Mouse (Mus musculus) testis, postnatal 14 days (tissue): ENCODE data around the gene Ergic1.

Source experiments
- DNase-seq: peaks from one replicate; pipeline ENCODE4 v3.0.0; 2021; ENCODE audit warnings: low spot score

Ergic1 gene

DNA sequence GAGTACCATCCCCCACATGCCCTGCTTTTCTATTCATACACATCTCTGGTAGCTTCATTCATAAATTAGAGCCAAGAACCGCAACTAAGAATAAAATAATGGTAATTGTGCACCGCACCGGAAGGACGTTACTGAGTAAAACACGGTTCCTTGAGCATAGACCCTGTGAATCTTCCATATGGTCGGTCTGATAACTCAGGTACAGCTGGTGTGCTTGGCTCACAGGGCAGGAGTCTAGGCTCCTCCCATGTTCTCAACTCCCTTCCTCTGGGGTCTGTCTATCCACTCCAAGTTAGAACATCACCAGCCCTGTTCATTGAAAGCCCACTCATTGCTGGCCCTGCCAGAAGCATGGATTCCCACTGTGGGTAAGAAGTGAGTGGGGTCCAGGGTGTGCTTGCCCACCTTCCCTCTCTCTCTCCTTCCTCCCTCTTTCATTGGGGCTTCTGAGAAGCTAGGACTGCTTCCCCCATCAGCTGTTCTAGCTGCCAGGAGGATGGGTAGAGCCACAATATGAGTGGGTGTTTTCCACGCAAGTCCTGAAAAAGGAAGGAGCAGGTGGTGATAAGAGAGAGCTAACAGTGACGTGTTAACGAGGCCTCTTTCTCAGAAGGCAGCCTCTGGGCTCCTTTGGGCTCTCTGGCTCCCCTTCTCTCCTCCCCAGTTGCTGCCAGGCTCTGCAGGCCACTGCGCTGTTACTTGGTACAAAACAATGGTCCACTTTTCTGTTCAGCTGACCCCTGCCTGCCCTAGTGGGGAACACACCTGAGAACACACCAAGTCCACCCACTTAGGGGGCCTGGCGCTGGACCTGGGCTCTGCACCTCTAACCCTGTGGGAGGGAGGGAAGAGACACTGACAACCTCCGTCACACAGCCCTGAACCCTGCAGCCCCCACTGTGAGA, 14.7 kb downstream of the Ergic1 start:
- DNase-seq, result no peak

DNA sequence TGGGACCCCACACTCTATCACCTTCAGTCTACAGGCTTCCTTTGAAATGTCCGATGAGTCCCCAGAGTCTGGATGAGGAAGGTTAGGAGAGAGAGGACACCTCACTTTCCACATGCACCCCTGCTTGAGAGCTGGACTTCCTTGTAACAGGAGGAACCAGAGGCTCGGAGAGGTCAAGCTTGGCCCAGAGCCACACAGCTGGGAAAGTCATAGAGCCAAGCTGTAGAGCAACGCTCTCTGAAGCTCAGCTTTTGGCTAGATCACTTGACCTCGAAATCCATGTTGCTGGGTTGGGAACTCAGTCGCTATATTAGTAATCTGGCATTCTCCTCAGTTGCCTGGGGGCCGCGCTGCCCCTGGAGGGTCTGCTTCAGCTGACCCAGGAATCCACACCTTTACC, 15.5 kb downstream of the Ergic1 start:
- DNase-seq, result peak; percentile 42

DNA sequence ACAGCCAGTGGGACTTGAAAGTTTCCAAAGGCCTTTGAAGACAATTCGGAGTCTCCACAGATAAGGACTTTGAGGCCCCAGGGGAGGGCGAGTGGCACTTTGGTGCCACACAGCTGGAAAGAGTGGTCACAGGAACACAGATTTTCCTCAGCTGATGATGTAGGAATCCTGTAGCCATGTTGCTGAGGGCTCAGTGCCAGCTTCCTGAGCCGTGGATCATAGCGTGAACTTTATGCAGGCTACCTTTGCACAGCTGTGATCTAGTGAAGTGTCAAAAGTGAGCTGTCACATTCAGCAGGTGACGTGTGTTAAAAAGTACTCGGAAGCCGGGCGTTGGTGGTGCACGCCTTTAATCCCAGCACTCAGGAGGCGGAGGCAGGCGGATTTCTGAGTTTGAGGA, 16.0 kb downstream of the Ergic1 start:
- DNase-seq, result no peak

DNA sequence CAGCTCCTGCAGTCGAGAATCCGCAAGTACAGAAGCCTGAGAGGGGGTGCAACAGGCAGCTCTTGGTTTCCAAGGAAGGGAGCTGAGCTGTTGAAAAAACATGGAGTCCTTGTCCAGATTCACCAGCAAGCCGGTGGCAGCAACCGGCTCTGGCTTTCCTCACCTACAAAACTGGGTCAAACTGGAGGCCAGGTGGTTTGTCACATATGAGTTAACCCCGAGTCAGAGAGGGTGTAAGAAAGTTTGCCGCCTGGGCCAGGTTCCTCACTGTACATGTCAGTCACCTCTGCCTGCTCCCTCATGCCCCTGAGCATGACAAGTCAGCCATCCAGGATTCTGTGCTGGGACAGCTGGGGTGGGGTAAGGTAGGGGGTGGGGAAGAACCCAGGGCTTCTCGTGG, 16.9 kb downstream of the Ergic1 start:
- DNase-seq, result no peak

DNA sequence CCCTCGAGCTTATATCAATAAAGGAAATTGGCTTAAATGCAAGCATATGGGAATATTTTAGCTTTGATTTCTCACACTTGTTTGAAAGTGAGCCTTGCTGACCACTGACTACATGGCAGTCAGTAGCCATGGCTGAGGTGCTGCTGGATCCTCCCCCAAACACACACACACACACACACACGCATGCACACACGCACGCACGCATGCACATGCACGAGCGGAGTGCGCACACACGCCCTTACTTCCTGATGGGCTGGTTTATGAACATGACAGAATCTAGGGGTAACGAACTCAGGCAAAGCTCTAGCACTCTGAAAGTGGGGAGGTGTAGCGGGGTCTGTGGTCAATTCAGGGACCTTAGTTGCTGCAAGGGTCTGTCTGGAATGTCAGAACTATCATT, 17.5 kb downstream of the Ergic1 start:
- DNase-seq, result no peak

DNA sequence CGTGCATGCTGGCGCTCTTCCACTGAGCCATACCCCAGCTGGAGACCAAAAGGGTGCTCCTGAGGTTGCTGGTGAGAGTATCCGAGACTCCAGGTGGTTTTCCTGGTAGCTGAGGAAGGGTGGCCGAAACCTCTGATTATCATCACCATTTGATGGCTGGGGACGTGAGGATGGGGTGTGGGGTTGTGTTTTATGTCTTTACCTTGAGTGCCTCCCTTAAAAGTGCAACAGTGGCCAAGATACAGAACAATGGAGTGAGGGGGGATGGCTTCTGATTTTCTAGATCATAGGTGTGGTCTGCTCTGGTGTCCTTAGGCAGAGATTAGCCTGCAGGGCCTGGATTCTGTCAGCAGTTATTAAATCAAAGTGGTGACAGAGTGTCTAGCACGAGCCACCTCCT, 18.1 kb downstream of the Ergic1 start:
- no peak for DNase-seq

DNA sequence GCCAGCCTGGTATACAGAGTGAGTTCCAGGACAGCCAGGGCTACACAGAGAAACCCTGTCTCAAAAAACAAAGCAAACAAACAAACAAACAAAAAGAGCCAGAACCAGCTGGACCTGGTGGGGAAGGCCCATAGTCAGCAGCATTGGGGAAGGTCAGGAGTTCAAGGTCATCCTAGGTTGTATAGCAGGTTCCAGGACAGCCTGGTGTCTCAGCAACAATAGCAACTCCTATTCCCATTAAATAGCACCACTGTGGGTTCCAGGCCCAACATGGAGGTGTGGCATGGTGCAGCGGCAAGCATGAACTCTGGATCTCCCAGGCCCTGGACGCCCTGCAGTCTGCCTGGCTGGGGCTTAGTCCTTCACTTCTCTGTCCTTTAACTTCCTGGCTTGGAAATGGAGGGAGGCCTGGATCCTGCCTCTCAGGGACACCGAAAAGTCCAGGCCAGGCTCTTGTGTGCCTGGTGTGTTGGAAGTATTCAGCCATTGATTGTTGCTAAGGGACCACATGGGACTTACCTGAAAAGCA, 19.6 kb downstream of the Ergic1 start:
- DNase-seq, result no peak

DNA sequence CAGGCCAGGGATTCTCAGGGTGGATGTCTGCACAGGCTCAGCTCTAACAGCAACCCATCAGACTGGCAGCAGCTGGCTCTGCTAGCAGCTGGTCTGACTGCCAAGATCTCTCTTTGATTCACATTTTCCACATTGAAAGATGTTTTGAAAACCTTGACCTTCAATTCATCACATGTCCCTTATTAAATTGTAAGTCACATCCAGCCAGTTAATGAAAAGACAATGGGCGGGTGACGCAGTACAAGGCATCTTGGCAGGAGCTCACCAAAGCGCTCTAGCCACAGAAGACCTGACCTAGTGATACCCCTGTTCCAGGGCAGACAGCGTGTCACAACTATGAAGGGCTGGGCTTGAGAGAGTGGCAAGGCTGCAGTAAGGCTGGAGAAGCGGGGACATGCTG, 21.0 kb downstream of the Ergic1 start:
- DNase-seq, result no peak

DNA sequence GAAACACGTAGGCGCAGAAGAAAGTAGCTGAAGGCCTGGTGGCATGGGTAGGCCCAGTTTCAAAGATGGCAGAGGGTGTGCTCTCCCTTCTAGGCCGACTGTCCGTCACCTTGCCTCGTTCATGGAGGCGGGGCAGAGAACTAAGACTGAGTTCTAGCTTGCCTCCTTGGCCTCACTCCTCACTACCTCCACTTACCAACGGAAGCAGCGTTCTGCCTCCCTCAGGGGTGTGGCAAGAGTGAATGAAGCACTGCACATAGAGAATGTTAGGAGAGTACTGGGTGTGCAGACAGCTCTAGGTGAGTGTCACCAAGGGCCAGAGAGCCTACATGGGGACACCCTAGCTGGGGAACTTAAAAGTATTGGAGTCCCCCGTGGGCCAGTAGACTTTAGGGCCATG, 21.8 kb downstream of the Ergic1 start:
- no peak for DNase-seq

DNA sequence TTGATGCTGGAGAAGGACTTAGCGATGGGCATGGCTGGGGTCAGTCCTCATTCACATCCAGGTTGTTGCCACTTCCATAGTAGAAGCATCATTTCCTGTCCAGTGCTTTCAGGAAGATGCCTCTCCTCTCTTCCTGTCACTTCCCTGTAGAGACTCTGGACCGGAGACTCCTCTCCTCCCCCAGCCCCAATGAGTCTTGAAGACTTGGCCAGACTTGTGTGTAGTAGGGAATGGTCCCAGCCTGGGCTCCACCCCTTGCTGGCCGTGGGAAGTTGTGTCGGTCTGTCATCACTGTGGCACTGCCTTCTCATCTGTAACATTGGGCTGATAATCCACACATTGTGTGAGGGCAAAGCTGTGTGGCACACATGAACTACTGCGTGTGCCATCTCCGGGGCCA, 22.3 kb downstream of the Ergic1 start:
- DNase-seq, result no peak

DNA sequence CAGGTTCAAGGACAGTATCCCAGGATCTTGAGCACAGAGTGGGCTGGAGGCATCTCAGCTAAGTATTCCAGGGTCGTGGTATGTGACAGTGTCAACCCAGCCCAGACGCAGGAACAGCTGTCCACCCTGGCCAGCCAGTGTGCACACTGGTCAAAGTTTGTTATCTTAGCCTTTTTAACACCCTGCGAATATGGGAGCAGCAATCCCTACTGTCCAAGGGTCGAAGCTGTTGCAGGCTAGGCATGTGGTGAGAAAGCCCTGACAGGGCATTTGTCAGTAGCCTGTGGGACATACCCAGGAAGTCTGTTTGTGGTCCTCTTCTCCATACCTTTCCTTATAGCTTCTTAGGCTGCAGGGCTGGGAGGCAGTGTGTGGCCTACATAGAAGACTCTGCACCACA, 22.8 kb downstream of the Ergic1 start:
- DNase-seq, result no peak

DNA sequence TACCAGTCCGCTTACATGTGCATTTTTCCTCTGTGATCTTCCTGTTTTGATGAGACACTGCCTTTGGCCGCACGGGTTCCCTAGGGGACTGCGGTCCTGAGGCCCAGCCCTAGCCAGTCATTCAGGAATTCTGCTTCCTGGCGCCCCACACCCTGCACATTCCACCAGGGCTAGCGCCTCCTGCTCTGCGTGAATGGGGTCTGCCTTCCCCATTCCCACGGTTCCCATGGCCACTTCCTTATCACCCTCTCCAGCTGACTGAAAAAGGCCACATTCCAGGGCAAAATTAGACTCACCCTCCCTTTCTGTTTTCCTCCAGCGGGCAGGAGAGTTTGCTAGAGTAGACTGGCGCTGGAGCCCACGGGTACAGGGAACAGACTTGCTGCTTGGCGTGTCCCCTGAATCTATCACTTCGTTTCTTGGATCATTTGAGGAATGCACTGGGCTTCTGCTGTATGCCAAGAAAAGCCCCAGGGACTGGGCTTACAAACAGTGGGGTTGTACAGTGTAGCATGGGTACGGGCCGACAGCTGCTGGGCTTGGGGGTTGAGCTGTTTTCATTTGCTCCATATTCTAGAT, 23.4 kb downstream of the Ergic1 start:
- DNase-seq, result peak; percentile 49

DNA sequence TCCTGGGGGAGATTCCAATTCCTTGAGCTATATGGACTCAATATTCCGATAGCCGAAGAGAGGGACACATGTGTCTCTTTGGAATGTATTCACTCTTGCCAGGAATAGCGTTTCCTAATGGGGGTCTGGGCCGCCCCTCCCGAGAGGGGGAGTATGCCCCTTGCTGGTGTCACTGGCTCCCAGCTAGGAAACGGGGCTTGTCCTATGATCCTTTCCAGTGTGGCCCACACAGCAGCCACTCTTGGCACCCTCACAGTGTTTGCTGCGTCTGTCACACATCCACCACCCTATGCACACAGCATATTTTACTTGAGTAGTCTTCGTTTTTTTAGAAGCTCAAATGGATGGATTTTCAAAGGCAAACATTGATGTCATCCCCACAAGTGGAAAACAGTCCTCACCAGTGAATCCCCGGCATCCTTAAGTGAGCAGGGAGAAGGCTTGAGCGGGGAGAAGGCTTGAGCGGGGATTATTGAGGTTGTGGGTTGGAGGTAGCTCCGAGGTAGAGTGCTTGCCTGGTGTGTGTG, 26.7 kb downstream of the Ergic1 start:
- no peak for DNase-seq

DNA sequence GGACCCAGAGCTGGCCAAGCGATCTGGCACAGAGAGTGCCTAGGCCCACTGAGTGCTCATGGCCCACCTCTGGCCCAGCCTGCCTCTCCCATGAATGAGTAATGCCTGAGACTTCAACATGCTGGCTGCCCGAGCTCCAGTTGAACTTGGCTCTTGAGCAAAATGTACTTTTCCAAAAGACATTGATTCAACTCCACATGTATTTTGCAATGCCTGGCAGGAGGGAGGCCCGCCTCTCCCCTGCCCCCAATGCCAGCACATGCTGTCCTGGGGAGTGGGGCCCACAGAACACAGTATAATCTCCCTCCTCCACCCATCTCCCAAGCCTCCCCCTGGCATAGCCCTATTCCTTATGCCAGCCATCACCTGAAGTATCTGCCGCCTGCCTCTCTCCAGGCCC, 31.2 kb downstream of the Ergic1 start:
- peak; percentile 35 for DNase-seq

DNA sequence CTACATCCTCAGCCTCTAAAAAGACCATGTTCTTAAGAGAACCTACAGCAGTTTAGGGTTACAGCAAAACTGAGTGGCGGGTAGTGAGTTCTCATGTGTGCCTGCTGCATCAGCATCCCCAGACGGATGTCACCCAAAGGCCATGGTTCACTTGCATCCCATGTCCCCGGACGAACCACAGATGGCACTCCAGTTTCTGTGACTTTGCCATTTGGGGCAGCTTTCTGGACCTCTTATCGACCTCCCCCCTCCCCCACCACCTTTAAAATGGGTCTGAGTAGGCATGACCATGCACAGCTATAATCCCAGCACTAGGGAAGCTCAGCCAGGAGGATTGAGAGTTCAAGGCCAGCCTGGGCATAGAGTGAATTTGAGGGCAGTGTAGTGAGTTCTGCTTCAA, 31.9 kb downstream of the Ergic1 start:
- DNase-seq, result no peak

DNA sequence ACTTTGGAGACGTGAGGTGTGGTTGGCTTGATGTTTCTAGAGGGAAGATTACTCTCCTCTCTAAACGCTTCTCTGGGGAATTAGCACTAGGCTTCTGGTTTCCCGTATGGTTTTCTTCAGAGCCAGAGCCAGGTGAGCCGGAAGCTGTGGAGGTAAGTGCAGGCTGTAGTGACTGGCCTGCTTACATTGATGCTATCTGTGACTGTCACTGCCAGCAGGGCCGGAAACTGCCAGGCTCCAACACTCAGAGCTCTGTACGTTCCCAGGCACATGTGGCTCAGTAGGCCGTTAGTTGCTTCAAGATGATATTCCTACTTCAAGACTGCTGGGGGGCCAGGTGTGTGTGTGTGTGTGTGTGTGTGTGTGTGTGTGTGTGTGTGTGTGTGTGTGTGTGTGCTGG, 32.9 kb downstream of the Ergic1 start:
- no peak for DNase-seq

DNA sequence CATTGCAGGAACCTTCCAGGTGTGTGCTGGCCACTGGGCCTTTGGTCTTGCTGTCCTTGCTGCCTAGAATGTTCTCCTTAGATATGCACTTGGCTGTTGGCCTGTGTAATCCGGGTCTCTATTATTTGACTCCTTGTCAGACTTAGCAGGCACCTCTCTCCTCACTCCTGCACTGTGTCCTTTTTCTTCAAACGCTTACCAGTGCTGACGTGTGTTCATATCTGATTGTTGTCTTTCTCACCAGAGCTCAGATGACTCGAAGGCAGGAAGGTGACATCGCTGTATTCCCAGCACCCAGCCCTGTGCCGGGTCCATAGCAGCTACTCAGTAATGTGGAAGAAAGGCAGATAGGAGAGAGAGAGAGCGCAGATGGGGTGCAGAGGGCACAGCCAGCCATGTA, 33.7 kb downstream of the Ergic1 start:
- DNase-seq, result no peak

DNA sequence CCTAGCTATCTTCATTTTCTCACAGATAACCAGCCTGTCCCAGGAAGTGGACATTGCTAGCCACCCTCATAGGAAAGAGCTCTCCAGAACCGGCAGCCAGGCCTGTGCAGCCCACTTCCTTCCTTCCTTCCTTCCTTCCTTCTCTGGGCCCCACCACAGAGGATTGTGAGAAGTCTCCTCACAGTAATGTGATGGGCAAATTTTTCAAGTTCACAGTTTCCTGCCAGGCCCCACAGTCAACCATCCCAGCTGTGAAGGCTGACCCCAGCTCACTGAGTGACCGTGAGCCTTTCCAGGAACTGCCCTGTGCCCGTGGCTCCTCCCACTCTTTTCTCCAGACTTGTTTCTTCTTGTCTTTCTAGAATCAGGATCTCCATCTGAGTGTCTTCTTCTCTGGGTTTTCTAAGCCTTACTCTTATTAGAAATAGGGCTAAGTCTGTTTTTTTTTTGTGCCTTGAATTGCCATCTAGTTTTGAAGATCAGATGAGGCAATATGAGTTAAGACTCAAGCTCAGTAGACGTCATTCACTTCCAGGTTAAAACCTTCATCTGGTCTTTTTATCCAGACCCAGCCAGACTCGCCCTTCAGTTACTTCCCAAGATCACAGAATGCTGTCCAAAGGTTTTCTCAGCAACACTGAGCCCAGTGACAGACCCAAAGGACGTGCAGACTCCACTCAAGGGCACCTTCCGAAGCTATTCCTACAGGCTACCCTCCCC, 34.3 kb downstream of the Ergic1 start:
- DNase-seq, result no peak

DNA sequence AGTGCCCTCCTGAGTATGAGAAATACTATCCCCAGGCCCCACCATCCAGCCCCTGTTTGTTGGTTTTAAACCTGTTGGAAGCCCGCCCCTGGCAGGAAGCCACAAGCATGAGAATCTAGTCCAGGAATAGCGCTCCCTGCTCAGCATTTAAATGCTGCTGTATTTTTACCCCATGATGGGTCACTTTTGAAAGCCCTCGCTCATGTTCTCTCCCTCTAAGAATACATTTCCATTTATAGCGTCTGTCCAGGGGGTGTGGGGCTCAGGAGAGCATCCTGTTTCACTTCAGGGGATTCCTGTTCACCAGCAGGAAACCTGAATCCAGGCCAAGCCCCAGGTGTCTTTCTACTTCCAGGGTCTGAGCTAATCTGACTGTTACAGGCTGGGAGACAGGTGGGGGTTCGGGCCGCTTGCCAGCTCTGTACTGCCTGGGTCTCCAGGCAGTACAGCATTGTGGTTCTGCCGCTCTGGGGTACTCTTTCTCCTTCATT, 34.9 kb downstream of the Ergic1 start:
- DNase-seq, result no peak

DNA sequence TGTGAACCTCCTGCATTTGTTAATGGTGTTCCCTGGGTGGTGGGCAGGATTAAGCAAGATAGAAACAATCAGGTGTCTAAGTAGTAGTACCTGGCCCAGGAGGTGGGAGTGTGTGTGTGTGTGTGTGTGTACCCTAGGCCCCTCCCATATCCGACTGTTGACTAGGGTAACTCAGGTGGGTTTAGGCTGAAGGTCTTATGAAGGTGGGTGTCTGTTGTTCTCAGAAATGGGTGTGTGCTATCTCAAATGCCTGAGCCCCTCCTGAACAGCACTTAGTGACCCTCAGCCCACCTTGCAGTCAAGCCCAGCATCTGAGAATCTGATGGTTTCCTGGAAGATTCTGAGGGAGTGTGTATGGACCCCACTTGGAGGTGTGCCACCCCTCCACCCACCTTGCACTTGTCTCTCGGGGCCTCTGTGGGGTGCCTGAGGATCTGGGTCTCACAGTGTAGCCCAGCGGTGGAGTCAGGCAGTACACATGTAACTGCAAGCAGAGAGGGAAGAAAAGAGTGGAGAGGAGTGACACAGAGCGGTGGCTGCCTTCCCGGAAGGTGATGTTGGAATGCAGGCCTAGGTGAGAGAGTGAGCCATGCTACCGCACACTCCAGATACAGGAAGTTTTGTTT, 35.7 kb downstream of the Ergic1 start:
- no peak for DNase-seq

DNA sequence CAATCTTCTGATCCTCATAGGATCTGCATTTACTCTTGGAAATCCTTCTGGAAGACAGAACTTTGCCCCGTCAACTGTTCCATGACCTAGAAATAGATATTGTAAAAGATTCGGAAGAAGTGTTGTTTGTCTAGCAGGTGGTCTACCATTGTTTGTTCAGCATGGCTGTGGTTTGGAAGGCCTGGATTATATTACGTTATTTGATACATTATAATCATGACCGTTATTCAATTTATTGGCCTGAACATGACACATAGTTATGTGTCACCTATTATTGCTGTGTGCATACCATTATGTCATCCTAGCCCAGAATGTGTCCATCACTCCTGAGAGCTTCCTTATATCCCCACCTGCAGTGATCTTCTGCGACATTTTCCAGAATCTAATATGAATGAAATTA, 37.6 kb downstream of the Ergic1 start:
- DNase-seq, result no peak

DNA sequence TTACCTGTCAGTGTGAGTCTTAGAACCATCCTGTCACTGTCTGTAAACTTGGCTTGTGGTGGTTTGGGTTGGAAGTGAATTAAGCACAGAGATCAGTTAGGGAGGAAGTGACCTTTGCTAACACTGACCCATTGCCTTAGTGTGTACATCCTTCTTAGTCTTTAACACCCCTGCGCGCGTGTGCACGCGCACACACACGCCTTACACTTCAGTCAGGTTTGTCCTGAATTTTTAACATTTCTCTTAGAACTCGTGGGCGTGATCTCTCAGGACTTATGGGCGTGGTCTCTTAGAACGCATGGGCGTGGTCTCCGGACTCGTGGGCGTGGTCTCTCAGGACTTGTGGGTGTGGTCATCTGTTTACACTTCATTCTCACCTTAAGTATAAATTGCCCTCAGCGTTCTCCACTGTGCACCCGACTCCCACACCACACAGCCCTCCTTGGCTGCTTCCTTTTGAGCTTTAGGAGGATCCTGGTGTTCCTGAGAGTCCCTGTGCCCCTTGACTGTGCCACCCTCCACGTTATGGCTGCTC, 39.7 kb downstream of the Ergic1 start:
- DNase-seq, result no peak
